Mouse (Mus musculus) E14TG2a.4 (cell line): ENCODE data around the gene Prr5l.
A peak's percentile ranks its signal among the peaks of the same experiment; 100 is the strongest.

ENCODE experiments used
- H3K27me3 ChIP-seq: 2 replicates; pipeline ENCODE4 v1.6.1; 2014; ENCODE audit warnings: low read length, control low read depth; ENCODE audit not compliant: insufficient read depth
- H3K36me3 ChIP-seq: 2 replicates; pipeline ENCODE4 v1.6.1; 2014; ENCODE audit warnings: low read length, control low read depth; ENCODE audit not compliant: insufficient read depth
- H3K4me1 ChIP-seq: replicated peaks from 2 replicates; pipeline ENCODE4 v1.6.1; 2014; ENCODE audit warnings: low read depth, low read length, control low read depth
- H3K4me3 ChIP-seq: replicated peaks from 2 replicates; pipeline ENCODE4 v1.5.1; 2014; ENCODE audit warnings: mild to moderate bottlenecking, low read length
- H3K9me3 ChIP-seq: 2 replicates; pipeline ENCODE4 v1.6.1; 2014; ENCODE audit warnings: low read length, control low read depth
- CTCF ChIP-seq: conservative IDR thresholded peaks from 2 replicates; pipeline ENCODE4 v1.5.1; 2014; ENCODE audit warnings: low read length
- NANOG ChIP-seq: IDR thresholded peaks from 2 replicates; pipeline ENCODE4 v1.6.1; 2014; ENCODE audit warnings: borderline replicate concordance, low read length, mixed read lengths
- POU5F1 ChIP-seq: IDR thresholded peaks from 2 replicates; pipeline ENCODE4 v1.6.1; 2014; ENCODE audit warnings: low read length, borderline replicate concordance

Gene Prr5l

DNA sequence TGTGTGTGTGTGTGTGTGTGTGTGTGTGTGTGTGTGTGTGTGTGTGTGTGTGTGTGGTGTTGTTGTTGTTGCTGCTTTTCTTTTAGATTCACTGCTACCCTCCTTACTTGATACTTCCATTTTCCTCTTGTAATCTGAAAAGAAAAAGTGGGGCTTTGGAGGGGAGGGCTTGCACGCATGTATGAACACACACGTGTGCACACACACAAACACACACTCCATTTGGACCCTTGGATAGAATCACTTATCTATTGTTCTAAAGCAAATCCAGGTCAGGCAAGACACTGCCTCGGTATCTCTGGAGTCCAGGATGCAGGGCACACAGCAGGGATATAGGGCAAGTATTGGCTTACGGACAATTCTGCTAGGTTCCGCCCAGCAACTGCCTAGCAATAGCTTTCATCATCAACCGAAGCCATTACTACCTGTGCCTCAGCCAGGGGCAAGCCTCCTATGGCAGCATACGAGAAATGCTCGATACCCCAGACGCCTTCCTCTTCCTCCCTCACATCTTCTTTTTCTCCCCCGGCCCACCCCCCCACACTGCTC, 159.4 kb downstream of the Prr5l start:
- no peaks in the 10 kb centered on the region for H3K36me3 ChIP-seq
- no peaks in the 10 kb centered on the region for H3K9me3 ChIP-seq
- peaks cover 27% of the 10 kb centered on the region for H3K4me1 ChIP-seq
- no peak overlapping the region for H3K4me3 ChIP-seq
- H3K27me3 ChIP-seq = peaks cover 27% of the 10 kb centered on the region
- TF ChIP-seq POU5F1 (no peak), NANOG (no peak), CTCF (no peak)

- Histone ChIP-seq H3K9me3 (no peaks in the 10 kb centered on the region), H3K36me3 (no peaks in the 10 kb centered on the region), H3K4me1 (peaks cover 28% of the 10 kb centered on the region), H3K4me3 (0 out of 2 replicates have a peak overlapping the region, but pooled peaks have one; percentile 26), H3K27me3 (peaks cover 29% of the 10 kb centered on the region)
- no peak for TF ChIP-seq NANOG
- TF ChIP-seq CTCF = no peak
- TF ChIP-seq POU5F1 = peak; percentile 80; the same call in 1 of the 2 replicates
Measured at GRCm38 (mm10) chr2:101722370-101723332, 160.2 kb downstream of the Prr5l start.

GRCm38 (mm10) chr2:101721835-101722234, 161.0 kb downstream of the Prr5l start:
- TF ChIP-seq CTCF (no peak), POU5F1 (no peak), NANOG (no peak)
- H3K4me3 ChIP-seq = no peak overlapping the region
- peaks cover 33% of the 10 kb centered on the region for H3K4me1 ChIP-seq

DNA sequence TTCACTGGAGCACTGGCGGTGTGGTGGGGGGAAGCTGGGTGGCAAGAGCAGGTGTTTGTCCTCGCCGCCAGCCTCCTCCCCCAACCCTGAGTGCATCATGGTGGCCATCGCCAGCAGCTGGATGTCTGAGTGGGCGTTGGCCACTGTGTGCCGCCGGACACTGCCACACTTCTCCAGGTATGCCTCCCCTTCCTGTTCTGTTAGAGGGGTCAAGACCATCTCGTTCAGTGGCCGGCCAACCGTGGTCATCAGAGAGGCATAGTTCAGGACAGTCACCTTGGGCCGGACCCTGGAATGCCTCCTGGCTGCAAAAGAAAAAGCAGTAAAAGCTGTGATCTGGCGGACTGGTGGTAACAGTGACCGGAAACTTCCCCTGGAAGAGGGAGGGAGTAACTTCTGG, 165.7 kb downstream of the Prr5l start:
- Histone ChIP-seq H3K36me3 (no peaks in the 10 kb centered on the region), H3K9me3 (no peaks in the 10 kb centered on the region), H3K27me3 (peaks cover 35% of the 10 kb centered on the region), H3K4me1 (peaks cover 17% of the 10 kb centered on the region), H3K4me3 (peak overlapping the region; percentile 75)
- TF ChIP-seq CTCF = no peak
- no peak for TF ChIP-seq POU5F1
- no peak for TF ChIP-seq NANOG

More at GRCm38 (mm10) chr2:101721835-101722234, 161.0 kb downstream of the Prr5l start:
- Histone ChIP-seq H3K27me3 (peaks cover 35% of the 10 kb centered on the region), H3K36me3 (no peaks in the 10 kb centered on the region), H3K9me3 (no peaks in the 10 kb centered on the region)

DNA sequence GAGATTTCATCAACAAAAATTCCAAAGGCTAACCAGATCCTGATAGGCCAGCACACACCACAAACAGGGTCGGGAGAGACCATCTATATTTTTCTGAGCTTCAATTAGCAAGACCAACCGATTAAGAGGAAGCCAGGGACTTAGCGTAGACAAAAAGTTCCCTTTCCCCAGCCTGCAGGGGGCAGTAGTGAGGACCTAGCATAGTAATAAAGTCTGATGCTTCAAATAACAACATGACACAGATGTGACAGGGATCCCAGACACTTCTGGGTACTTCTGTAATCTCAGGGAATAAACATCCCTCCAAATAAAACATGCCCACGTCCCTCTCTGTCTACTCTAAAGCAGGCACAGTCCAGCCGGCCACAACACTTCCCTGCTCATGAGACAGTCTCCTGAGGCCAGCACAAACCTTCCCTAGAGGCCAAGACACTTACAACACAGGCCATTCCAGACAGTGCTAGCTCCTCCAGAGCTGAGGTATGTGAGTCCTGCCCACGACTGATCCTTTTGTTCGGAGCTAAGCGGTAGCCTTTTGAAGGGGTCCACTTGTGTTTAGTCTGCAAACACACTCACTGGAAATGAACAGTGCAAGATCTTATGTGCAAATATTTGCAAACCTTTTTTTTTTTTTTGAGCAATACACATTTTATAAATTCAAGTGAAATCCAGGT, 167.0 kb downstream of the Prr5l start:
- Histone ChIP-seq H3K9me3 (no peaks in the 10 kb centered on the region), H3K27me3 (peaks cover 32% of the 10 kb centered on the region), H3K36me3 (no peaks in the 10 kb centered on the region), H3K4me3 (no peak overlapping the region), H3K4me1 (peaks cover 14% of the 10 kb centered on the region)
- TF ChIP-seq CTCF (peak; percentile 69), POU5F1 (no peak), NANOG (no peak)

GRCm38 (mm10) chr2:101711608-101712007, 171.2 kb downstream of the Prr5l start:
- TF ChIP-seq NANOG = no peak
- TF ChIP-seq POU5F1 = no peak
- TF ChIP-seq CTCF = no peak
- Histone ChIP-seq H3K36me3 (no peaks in the 10 kb centered on the region), H3K4me3 (no peak overlapping the region), H3K4me1 (peaks cover 3% of the 10 kb centered on the region; the same call in 1 of the 2 replicates), H3K27me3 (peaks cover 6% of the 10 kb centered on the region; the same call in 1 of the 2 replicates), H3K9me3 (no peaks in the 10 kb centered on the region)

DNA sequence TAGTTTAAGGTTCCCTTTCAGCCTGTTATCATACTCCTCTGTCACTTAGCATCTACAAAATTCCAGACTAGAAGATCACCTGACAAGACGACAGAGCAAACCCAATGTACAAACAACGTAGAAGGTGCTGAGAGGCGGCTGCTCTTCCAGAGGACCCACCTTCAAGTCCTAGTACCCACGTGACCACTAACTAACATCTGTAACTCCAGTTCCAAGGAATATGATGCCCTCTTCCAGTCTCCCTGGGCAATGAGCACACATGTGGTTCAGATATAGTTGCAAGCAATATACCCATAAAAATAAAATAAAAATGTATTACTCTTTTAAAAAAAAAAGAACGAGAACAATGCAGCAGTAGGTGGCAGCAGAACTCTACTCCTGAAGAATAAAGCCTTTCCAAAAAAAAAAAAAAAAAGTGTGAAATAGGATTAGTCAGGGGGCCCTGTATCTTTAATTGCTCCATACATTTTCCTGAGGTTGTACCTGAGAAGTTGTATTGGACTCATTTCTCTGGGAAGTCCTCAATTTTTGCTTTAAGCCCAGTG, 176.8 kb downstream of the Prr5l start:
- Histone ChIP-seq H3K36me3 (no peaks in the 10 kb centered on the region), H3K4me1 (peaks cover 3% of the 10 kb centered on the region; the same call in 1 of the 2 replicates), H3K9me3 (no peaks in the 10 kb centered on the region), H3K27me3 (peaks cover 3% of the 10 kb centered on the region; the same call in 1 of the 2 replicates), H3K4me3 (no peak overlapping the region)
- TF ChIP-seq POU5F1 (no peak), CTCF (peak; percentile 34)

- H3K4me1 ChIP-seq = peaks cover 3% of the 10 kb centered on the region; the same call in 1 of the 2 replicates
- no peaks in the 10 kb centered on the region for H3K9me3 ChIP-seq
- no peak for TF ChIP-seq POU5F1
- no peak for TF ChIP-seq NANOG
Measured at GRCm38 (mm10) chr2:101699284-101699683, 183.5 kb downstream of the Prr5l start.

More at GRCm38 (mm10) chr2:101699284-101699683, 183.5 kb downstream of the Prr5l start:
- Histone ChIP-seq H3K4me3 (no peak overlapping the region), H3K36me3 (peaks cover 36% of the 10 kb centered on the region), H3K27me3 (no peaks in the 10 kb centered on the region)
